Mouse (Mus musculus) heart, postnatal 25 days (tissue): ENCODE measurements around the gene Apoa2. TPM values are rescaled to one million over a fixed set of nuclear protein-coding genes. Genes with fewer than 3 reads are reported as not detected.
A peak's percentile ranks its signal among the peaks of the same experiment; 100 is the strongest.

Experiments used
- DNase-seq: peaks from one replicate; pipeline ENCODE4 v3.0.0; 2022; ENCODE audit warnings: low spot score
- intact Hi-C: fragments of 180-260 bp; cut with DNase I; formaldehyde crosslinking; loops from one replicate; pipeline ENCODE4 v1.15.1; 2025
- total RNA-seq, 2 experiments: library from RNA; stranded (reverse); gene quantifications; 2 replicates each; pipeline ENCODE4 v1.2.3; 2021

The Apoa2 gene
- total RNA-seq, 2 experiments from 2014 or later = 2.9 to 3.0 TPM

- intact Hi-C loops = no loop called here
- DNase-seq = no peak
Observed at GRCm38 (mm10) chr1:171203471-171204248, 21.2 kb upstream of the Apoa2 start.

- intact Hi-C loops = no loop called here
- DNase-seq = no peak
Observed at GRCm38 (mm10) chr1:171204249-171204644, 20.6 kb upstream of the Apoa2 start.

- no peak for DNase-seq
Observed at GRCm38 (mm10) chr1:171205704-171206493, 19.0 kb upstream of the Apoa2 start.

GRCm38 (mm10) chr1:171209409-171209808 is 15.4 kb upstream of the Apoa2 start:
- intact Hi-C loops = no loop called here
- DNase-seq = no peak

More at GRCm38 (mm10) chr1:171205704-171206493, 19.0 kb upstream of the Apoa2 start:
- intact Hi-C loops = no loop called here

- DNase-seq = no peak
- intact Hi-C loops = no loop called here
Observed at GRCm38 (mm10) chr1:171212854-171213253, 12.0 kb upstream of the Apoa2 start.

GRCm38 (mm10) chr1:171213801-171214496 is 10.9 kb upstream of the Apoa2 start, which contains the start of gene Nr1i3:
Gene Nr1i3, plus strand, starts transcription at chr1:171213970.
- intact Hi-C loops = no loop called here
- DNase-seq = no peak

GRCm38 (mm10) chr1:171216241-171216955 is 8.5 kb upstream of the Apoa2 start:
- intact Hi-C loops = no loop called here
- DNase-seq = no peak

GRCm38 (mm10) chr1:171220871-171221270 is 4.0 kb upstream of the Apoa2 start:
- peak; percentile 57 for DNase-seq
- intact Hi-C loops = loop anchor here (1.0 to 2.0 kb wide), 3 partner anchors 28 to 102 kb away; no protein-coding TSS in a partner anchor

- intact Hi-C loops = loop anchor here (2.0 kb wide), 2 partner anchors 29 to 103 kb away; no protein-coding TSS in a partner anchor
- no peak for DNase-seq
Observed at GRCm38 (mm10) chr1:171221281-171222193, 3.3 kb upstream of the Apoa2 start.

- intact Hi-C loops = no loop called here
Observed at GRCm38 (mm10) chr1:171222238-171223155, 2.4 kb upstream of the Apoa2 start, which contains the start of gene Tomm40l. Gene Tomm40l, minus strand, starts transcription at chr1:171222514.

GRCm38 (mm10) chr1:171223168-171223567 is 1.7 kb upstream of the Apoa2 start:
- intact Hi-C loops = no loop called here
- no peak for DNase-seq

More at GRCm38 (mm10) chr1:171222238-171223155, 2.4 kb upstream of the Apoa2 start, which contains the start of gene Tomm40l:
- DNase-seq = peak; percentile 97

GRCm38 (mm10) chr1:171223796-171224195 is 1.1 kb upstream of the Apoa2 start:
- intact Hi-C loops = no loop called here
- no peak for DNase-seq

GRCm38 (mm10) chr1:171226780-171227179 is 1.9 kb downstream of the Apoa2 start:
- intact Hi-C loops = loop anchor here (2.0 kb wide), 1 partner anchor 30 kb away; no protein-coding TSS in a partner anchor
- no peak for DNase-seq

- intact Hi-C loops = loop anchor here (2.0 kb wide), 1 partner anchor 29 kb away; no protein-coding TSS in a partner anchor
- no peak for DNase-seq
Observed at GRCm38 (mm10) chr1:171227879-171228278, 3.0 kb downstream of the Apoa2 start.

- no peak for DNase-seq
- intact Hi-C loops = no loop called here
Observed at GRCm38 (mm10) chr1:171229750-171230149, 4.9 kb downstream of the Apoa2 start.

- intact Hi-C loops = no loop called here
- DNase-seq = no peak
Observed at GRCm38 (mm10) chr1:171230215-171230614, 5.4 kb downstream of the Apoa2 start.

- intact Hi-C loops = no loop called here
- DNase-seq = no peak
Observed at GRCm38 (mm10) chr1:171231844-171232243, 7.0 kb downstream of the Apoa2 start.
